Mouse (Mus musculus): Measurements from ENCODE around the gene Ppp1r13b. TPM values are rescaled to one million over a fixed set of nuclear protein-coding genes. Genes with fewer than 3 reads are reported as not detected.
"Not testable (repeated sequence)": the region's sequence is repeated elsewhere in the genome, so short reads cannot be mapped to it uniquely, and the experiment has no call there.

Ppp1r13b gene
- total and polyA plus RNA-seq, 3 experiments, result 1.5 to 8.7 TPM; not detected in 1

DNA sequence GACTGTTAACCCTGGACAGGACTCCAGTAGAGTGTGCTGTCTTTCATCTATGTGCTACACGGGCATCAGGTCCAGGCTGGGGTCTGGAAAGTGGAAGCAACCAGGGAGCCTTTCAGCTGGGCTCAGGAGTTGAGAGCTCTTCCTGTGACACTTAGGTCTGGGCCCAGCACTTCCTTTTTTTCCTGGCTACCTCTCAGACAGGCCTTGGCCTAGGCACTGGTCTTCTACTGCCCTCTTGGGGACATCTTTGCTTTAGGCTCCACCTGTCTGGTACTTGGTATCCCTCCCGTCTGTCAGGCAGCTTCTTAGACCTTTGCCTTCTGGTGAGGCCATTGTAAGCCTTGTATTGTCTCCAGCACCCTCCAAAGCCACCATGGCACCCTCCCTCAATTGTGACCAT lies 38.8 kb upstream of the Ppp1r13b start (continued):
- TF ChIP-seq BHLHE40 (IDR thresholded peaks at IDR 0.05; ENCODE audit: borderline replicate concordance, low read depth, low read length), result no peak

DNA sequence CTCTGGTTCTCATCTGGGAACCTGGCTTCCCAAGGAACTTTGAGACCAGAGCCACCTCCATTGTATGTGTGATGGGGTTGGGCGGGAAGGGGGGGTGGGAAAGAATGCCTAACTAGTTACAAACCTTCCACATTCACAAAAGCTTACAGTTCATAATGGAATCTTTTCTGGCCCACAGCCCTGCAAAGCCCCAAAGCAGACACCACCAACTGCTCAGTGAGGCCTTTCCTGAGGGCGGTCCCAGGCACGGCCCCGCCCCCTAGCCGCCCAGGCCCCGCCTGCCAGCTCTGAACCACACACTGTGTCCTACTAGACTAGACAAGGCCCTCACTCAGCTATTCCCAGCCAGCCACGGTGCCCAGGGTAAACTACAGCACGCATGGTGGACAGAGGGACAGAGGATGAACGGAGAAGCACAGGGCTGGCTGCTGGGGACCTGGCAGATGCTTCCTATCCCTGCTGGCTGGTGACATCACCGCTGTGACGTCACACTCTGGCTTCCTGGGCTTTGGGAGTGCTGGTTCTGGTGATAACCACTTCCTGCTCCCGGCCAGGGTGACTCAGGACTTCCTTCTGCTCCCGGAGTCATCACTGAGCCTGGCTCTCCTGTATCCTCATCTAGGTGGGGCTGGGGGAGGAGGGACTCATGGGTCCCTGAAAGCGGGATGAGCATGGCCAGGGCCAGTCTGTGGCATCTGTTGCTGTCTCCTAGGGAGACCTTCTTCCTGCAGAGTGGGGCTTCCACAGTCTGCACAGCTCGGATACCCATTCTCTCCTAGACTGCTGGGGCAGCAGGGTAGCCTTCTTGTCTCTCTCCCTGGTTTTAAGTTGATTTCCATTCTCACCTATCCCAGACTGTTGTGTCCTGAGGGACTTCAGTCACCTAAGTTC lies 38.1 kb upstream of the Ppp1r13b start:
- Histone ChIP-seq H3K36me3 (ENCODE audit: control insufficient read depth in 1 of 2, insufficient read depth in 2 of 2, low read length in 2 of 2) (peaks cover 0 to 13% of the 10 kb centered on the region in 2 experiments; a peak in 2 of 4 replicates), H3K27ac (ENCODE audit: control insufficient read depth, low read depth, low read length) (peak overlapping the region; percentile 98), H3K4me3 (ENCODE audit: control insufficient read depth in 1 of 2, insufficient read depth in 1 of 2, low read depth in 2 of 2, low read length in 2 of 2) (peak overlapping the region; percentile 52 to 80), H3K4me1 (ENCODE audit: control insufficient read depth in 1 of 2, insufficient read depth in 2 of 2, low read length in 2 of 2) (peaks cover 10 to 22% of the 10 kb centered on the region in 2 experiments), H3K9ac (ENCODE audit: control insufficient read depth, low read depth, low read length, poor library complexity, severe bottlenecking) (peak overlapping the region; percentile 71)
- H3K9me3 ChIP-seq (replicated peaks; ENCODE audit: insufficient read depth, low read length); H3K27me3 ChIP-seq (ENCODE audit: control insufficient read depth in 1 of 2, insufficient read depth in 2 of 2, low read length in 2 of 2); H3K79me2 ChIP-seq (ENCODE audit: control insufficient read depth, insufficient read depth, low read length, poor library complexity): not testable (repeated sequence)
- TF ChIP-seq NELFE (IDR thresholded peaks at IDR 0.05; ENCODE audit: low read depth, low read length) (peak; percentile 18), TBP (IDR thresholded peaks at IDR 0.05; ENCODE audit: low read depth, low read length) (0 out of 2 replicates have a peak, but pooled peaks have one; percentile 3)
- DNase-seq (ENCODE audit: low read depth, low spot score), result peak; percentile 64

DNA sequence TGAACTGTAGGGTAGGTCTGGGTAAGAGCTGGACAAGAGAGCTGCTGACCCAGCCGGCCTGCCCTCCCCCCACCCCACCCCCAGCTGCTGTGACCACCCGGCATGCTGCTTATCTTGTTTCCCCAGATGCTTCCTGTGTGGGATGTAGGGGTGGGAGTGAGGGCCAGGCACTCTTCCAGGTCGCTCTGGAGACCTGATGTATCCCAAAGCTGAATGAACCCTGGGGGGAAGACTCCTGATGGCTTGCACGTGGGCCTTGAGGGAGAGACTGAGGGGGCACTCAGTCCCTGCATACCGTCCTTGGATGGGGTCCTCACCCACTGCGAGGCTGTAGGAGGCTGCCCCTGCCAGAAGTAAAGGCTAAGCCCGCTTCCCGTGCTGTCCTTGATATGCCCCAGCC lies 37.2 kb upstream of the Ppp1r13b start:
- Histone ChIP-seq H3K27ac (ENCODE audit: control insufficient read depth, low read depth, low read length) (peak overlapping the region; percentile 98), H3K4me1 (ENCODE audit: control insufficient read depth in 1 of 2, insufficient read depth in 2 of 2, low read length in 2 of 2) (peaks cover 10 to 22% of the 10 kb centered on the region in 2 experiments), H3K9me3 (replicated peaks; ENCODE audit: insufficient read depth, low read length) (no peaks in the 10 kb centered on the region), H3K4me3 (ENCODE audit: control insufficient read depth in 1 of 2, insufficient read depth in 1 of 2, low read depth in 2 of 2, low read length in 2 of 2) (peak overlapping the region; percentile 52 to 80), H3K27me3 (ENCODE audit: control insufficient read depth in 1 of 2, insufficient read depth in 2 of 2, low read length in 2 of 2) (no peaks in the 10 kb centered on the region), H3K36me3 (ENCODE audit: control insufficient read depth in 1 of 2, insufficient read depth in 2 of 2, low read length in 2 of 2) (peaks cover 0 to 13% of the 10 kb centered on the region in 2 experiments; a peak in 2 of 4 replicates), H3K9ac (ENCODE audit: control insufficient read depth, low read depth, low read length, poor library complexity, severe bottlenecking) (peak overlapping the region; percentile 71), H3K79me2 (ENCODE audit: control insufficient read depth, insufficient read depth, low read length, poor library complexity) (no peaks in the 10 kb centered on the region)
- DNase-seq (ENCODE audit: low read depth, low spot score), result peak; percentile 80
- TF ChIP-seq MAFK (IDR thresholded peaks at IDR 0.05; ENCODE audit: borderline replicate concordance, low read depth, low read length) (no peak), CHD1 (IDR thresholded peaks at IDR 0.05; ENCODE audit: low read depth, low read length) (no peak), ZMIZ1 (IDR thresholded peaks at IDR 0.05; ENCODE audit: low read depth, low read length) (no peak), E2F4 (IDR thresholded peaks at IDR 0.05; ENCODE audit: borderline replicate concordance, low read depth, low read length) (no peak), MAZ (IDR thresholded peaks at IDR 0.05; ENCODE audit: low read depth, low read length) (peak; percentile 78; the same call in 1 of the 2 replicates), MYC (IDR thresholded peaks at IDR 0.05; ENCODE audit: low read depth, low read length) (peak; percentile 52; the same call in 1 of the 2 replicates), EP300 (IDR thresholded peaks at IDR 0.05; ENCODE audit: low read depth in 1 of 2, low read length in 2 of 2) (peak; percentile 69 to 89), NRF1 (IDR thresholded peaks at IDR 0.05; ENCODE audit: insufficient read depth, low read depth, low read length, poor library complexity, severe bottlenecking) (no peak), TCF12 (IDR thresholded peaks at IDR 0.05; ENCODE audit: low read depth, low read length) (peak; percentile 96), GATA1 (IDR thresholded peaks at IDR 0.05; ENCODE audit: low read depth, low read length) (peak; percentile 60; the same call in 1 of the 2 replicates), TAL1 (IDR thresholded peaks at IDR 0.05; ENCODE audit: low read length) (peak; percentile 93), MXI1 (IDR thresholded peaks at IDR 0.05; ENCODE audit: low read depth, low read length) (peak; percentile 89), SIN3A (IDR thresholded peaks at IDR 0.05; ENCODE audit: low read length) (peak; percentile 58), ZC3H11A (IDR thresholded peaks at IDR 0.05; ENCODE audit: low read depth, low read length) (no peak), ZKSCAN1 (IDR thresholded peaks at IDR 0.05; ENCODE audit: low read depth, low read length) (no peak), MEF2A (IDR thresholded peaks at IDR 0.05; ENCODE audit: extremely low read depth, insufficient replicate concordance, low read depth, low read length, poor library complexity, severe bottlenecking) (no peak), BHLHE40 (IDR thresholded peaks at IDR 0.05; ENCODE audit: borderline replicate concordance, low read depth, low read length) (peak; percentile 80), USF1 (IDR thresholded peaks at IDR 0.05; ENCODE audit: low read depth, low read length) (0 out of 2 replicates have a peak, but pooled peaks have one; percentile 7), CHD2 (IDR thresholded peaks at IDR 0.05; ENCODE audit: low read length) (peak; percentile 41), ETS1 (IDR thresholded peaks at IDR 0.05; ENCODE audit: low read depth, low read length) (peak; percentile 77), RCOR1 (IDR thresholded peaks at IDR 0.05; ENCODE audit: low read depth, low read length) (peak; percentile 50; the same call in 1 of the 2 replicates), UBTF (IDR thresholded peaks at IDR 0.05; ENCODE audit: borderline replicate concordance, insufficient read depth, low read depth, low read length) (no peak), NELFE (IDR thresholded peaks at IDR 0.05; ENCODE audit: low read depth, low read length) (no peak), KAT2A (conservative IDR thresholded peaks at IDR 0.05; ENCODE audit: low read depth, low read length) (no peak), POLR2AphosphoS5 (IDR thresholded peaks at IDR 0.05; ENCODE audit: borderline replicate concordance, low read depth, low read length) (no peak)

All from MEL (cell line).